Mouse (Mus musculus) lung, embryonic 14.5 days (tissue): ENCODE data around the gene Myh6. TPM values are rescaled to one million over a fixed set of nuclear protein-coding genes. Genes with fewer than 3 reads are reported as not detected.

Source experiments
- ATAC-seq: fragments of 200-750 bp; cut with Nextera tagmentation; 2 replicates; pipeline ENCODE4 v1.8.0; 2017; ENCODE audit warnings: mild to moderate bottlenecking, moderate TSS enrichment, moderate library complexity; ENCODE audit not compliant: insufficient read depth
- DNase-seq: peaks from one replicate; pipeline ENCODE4 v3.0.0-alpha.2; 2015
- H3K27ac ChIP-seq: fragments of 300-500 bp; sonication (generic); 2 replicates; pipeline ENCODE4 v1.5.1; 2014; ENCODE audit warnings: low read depth, mild to moderate bottlenecking, moderate library complexity
- H3K27me3 ChIP-seq: fragments of 300-500 bp; sonication (generic); 2 replicates; pipeline ENCODE4 v1.6.1; 2014; ENCODE audit warnings: low read length, control low read depth; ENCODE audit not compliant: insufficient read depth
- H3K36me3 ChIP-seq: fragments of 300-500 bp; sonication (generic); 2 replicates; pipeline ENCODE4 v1.6.1; 2014; ENCODE audit warnings: control low read depth; ENCODE audit not compliant: insufficient read depth
- H3K4me1 ChIP-seq: fragments of 300-500 bp; sonication (generic); 2 replicates; pipeline ENCODE4 v1.6.1; 2014; ENCODE audit warnings: antibody characterized with exemption, control low read depth; ENCODE audit not compliant: insufficient read depth
- H3K4me2 ChIP-seq: fragments of 300-500 bp; sonication (generic); 2 replicates; pipeline ENCODE4 v1.6.1; 2014; ENCODE audit warnings: mild to moderate bottlenecking
- H3K4me3 ChIP-seq: fragments of 300-500 bp; sonication (generic); 2 replicates; pipeline ENCODE4 v1.5.1; 2014; ENCODE audit warnings: low read depth, low read length
- H3K9ac ChIP-seq: fragments of 300-500 bp; sonication (generic); 2 replicates; pipeline ENCODE4 v1.6.1; 2014
- H3K9me3 ChIP-seq: fragments of 300-500 bp; sonication (generic); 2 replicates; pipeline ENCODE4 v1.6.1; 2016; ENCODE audit warnings: low read depth, low read length, control low read depth
- CTCF ChIP-seq: IDR thresholded peaks from 2 replicates; pipeline ENCODE4 v1.5.1; 2016; ENCODE audit warnings: antibody characterized with exemption, low read depth
- WGBS: fragments of 180-500 bp; shearing (Covaris S2); extraction: QIAGEN DNeasy Blood & Tissue Kit; methylation state at CpG from one replicate; pipeline ENCODE4 v1.1.7; 2014; 5-methylcytosine and 5-hydroxymethylcytosine counted together
- polyA plus RNA-seq: library from polyadenylated mRNA; unstranded; fragments of >200 nt; fragmentation: Nextera tagmentation; extraction: Ambion mirVana; gene quantifications from 2 replicates; pipeline ENCODE4 v1.2.1, GENCODE M21; 2014

Myh6 gene
- polyA plus RNA-seq, 1 experiment from 2014 or later, result 4.6 TPM

- Histone ChIP-seq H3K4me2 (no peak overlapping the region), H3K4me3 (no peak overlapping the region), H3K4me1 (no peaks in the 10 kb centered on the region), H3K9ac (no peak overlapping the region), H3K27me3 (no peaks in the 10 kb centered on the region), H3K27ac (no peak overlapping the region), H3K9me3 (no peaks in the 10 kb centered on the region), H3K36me3 (no peaks in the 10 kb centered on the region)
- peak; percentile 89 for TF ChIP-seq CTCF
- ATAC-seq (peak; percentile 62), DNase-seq (peak; percentile 83)
- WGBS, result 42% methylated on average over 12 of the region's 12 CpGs
Observed at GRCm38 (mm10) chr14:54939434-54940175, 27.1 kb downstream of the Myh6 start.

DNA sequence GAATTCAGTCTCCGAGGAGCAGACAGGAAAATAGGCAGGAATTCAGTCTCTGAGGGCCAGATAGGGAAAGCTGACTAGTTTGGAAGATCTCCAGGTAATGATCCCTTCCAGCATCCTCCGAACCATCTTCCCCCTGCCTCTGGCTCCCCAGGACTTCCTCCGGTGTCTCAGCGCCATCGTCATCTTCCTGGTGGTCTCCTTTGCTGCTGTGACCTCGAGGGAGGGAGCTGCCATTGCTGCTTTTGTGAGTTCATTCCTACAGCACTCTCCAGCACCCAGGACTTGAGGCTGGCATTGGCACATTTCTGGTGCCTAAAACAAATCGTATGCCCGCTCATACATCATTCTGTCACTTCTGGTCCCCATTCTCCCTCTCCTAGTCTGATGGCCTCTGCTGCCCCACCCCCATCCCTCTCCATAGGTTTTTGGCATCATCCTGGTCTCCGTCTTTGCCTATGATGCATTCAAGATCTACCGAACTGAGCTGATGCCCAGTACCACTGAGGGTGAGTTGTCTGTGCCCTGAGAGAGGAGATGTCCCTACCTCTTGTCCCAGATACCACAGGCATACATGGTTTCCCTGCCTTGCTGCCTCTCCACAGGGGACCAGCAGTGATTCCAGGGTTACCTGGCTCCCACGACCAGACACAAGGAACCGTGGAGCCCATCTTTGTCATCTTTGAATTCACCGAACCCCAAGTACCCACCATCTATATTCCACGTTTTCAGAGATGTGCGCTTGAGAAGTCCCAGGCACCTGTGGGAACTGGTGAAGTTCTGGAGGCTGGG lies 28.1 kb downstream of the Myh6 start:
- H3K27ac ChIP-seq, result no peak overlapping the region

GRCm38 (mm10) chr14:54937361-54938182 lies 29.2 kb downstream of the Myh6 start:
- Histone ChIP-seq H3K36me3 (no peaks in the 10 kb centered on the region), H3K9ac (no peak overlapping the region), H3K4me1 (no peaks in the 10 kb centered on the region; the same call in 1 of the 2 replicates), H3K4me3 (no peak overlapping the region), H3K9me3 (no peaks in the 10 kb centered on the region), H3K27me3 (no peaks in the 10 kb centered on the region), H3K27ac (no peak overlapping the region), H3K4me2 (no peak overlapping the region)
- no peak for DNase-seq
- WGBS, result 83% methylated on average over 16 of the region's 16 CpGs
- ATAC-seq, result no peak
- TF ChIP-seq CTCF, result no peak

More for the DNA sequence above, 28.1 kb downstream of the Myh6 start:
- ATAC-seq (no peak), DNase-seq (no peak)
- Histone ChIP-seq H3K4me3 (no peak overlapping the region), H3K36me3 (no peaks in the 10 kb centered on the region), H3K4me1 (no peaks in the 10 kb centered on the region), H3K4me2 (no peak overlapping the region), H3K9ac (no peak overlapping the region), H3K9me3 (no peaks in the 10 kb centered on the region), H3K27me3 (no peaks in the 10 kb centered on the region)
- no peak for TF ChIP-seq CTCF
- 72% methylated on average over 15 of the region's 15 CpGs for WGBS

- no peak for TF ChIP-seq CTCF
- Histone ChIP-seq H3K4me1 (no peaks in the 10 kb centered on the region; the same call in 1 of the 2 replicates), H3K27me3 (no peaks in the 10 kb centered on the region), H3K36me3 (no peaks in the 10 kb centered on the region), H3K27ac (peak overlapping the region; percentile 24; the same call in 1 of the 2 replicates), H3K9me3 (no peaks in the 10 kb centered on the region), H3K4me3 (no peak overlapping the region), H3K4me2 (no peak overlapping the region), H3K9ac (no peak overlapping the region)
- DNase-seq, result no peak
- ATAC-seq, result no peak
- 41% methylated on average over 6 of the region's 6 CpGs for WGBS
Observed at GRCm38 (mm10) chr14:54936831-54937160, 29.9 kb downstream of the Myh6 start.

GRCm38 (mm10) chr14:54935904-54936830 lies 30.6 kb downstream of the Myh6 start, which contains the start of gene Cmtm5:
Cmtm5 (plus strand) TSS chr14:54936261.
- Histone ChIP-seq H3K9ac (no peak within 1 kb of the TSS), H3K27ac (peak within 1 kb of the TSS; percentile 24; the same call in 1 of the 2 replicates), H3K4me1 (no peaks in the 10 kb centered on the region; the same call in 1 of the 2 replicates), H3K9me3 (no peaks in the 10 kb centered on the region), H3K36me3 (no peaks in the 10 kb centered on the region), H3K4me2 (no peak within 1 kb of the TSS), H3K27me3 (no peaks in the 10 kb centered on the region), H3K4me3 (no peak within 1 kb of the TSS)
- DNase-seq (no peak), ATAC-seq (no peak)
- 32% methylated on average over 8 of the region's 8 CpGs for WGBS
- TF ChIP-seq CTCF, result peak; percentile 13; the same call in 1 of the 2 replicates

- ATAC-seq, result peak; percentile 55; the same call in 1 of the 2 replicates
- no peaks in the 10 kb centered on the region; the same call in 1 of the 2 replicates for H3K4me1 ChIP-seq
- H3K9me3 ChIP-seq, result no peaks in the 10 kb centered on the region
- H3K9ac ChIP-seq, result no peak within 1 kb of the TSS
- 25% methylated on average over 6 of the region's 6 CpGs for WGBS
- no peaks in the 10 kb centered on the region; the same call in 1 of the 2 replicates for H3K27me3 ChIP-seq
- no peak within 1 kb of the TSS for H3K4me3 ChIP-seq
- H3K36me3 ChIP-seq, result no peaks in the 10 kb centered on the region
- peak; percentile 60 for DNase-seq
- TF ChIP-seq CTCF, result no peak
- H3K4me2 ChIP-seq, result no peak within 1 kb of the TSS
- no peak within 1 kb of the TSS for H3K27ac ChIP-seq
Observed at GRCm38 (mm10) chr14:54932645-54933150, 34.0 kb downstream of the Myh6 start, which contains the start of gene Il25. Il25 (plus strand) TSS chr14:54932695.
